Mouse (Mus musculus) forebrain, embryonic 11.5 days (tissue): Measurements from ENCODE around the gene D430019H16Rik. TPM values are rescaled to one million over a fixed set of nuclear protein-coding genes. Genes with fewer than 3 reads are reported as not detected.

Experiments
- ATAC-seq: fragments of 200-750 bp; cut with Nextera tagmentation; replicated peaks from 2 replicates; pipeline ENCODE4 v1.8.0; 2017; ENCODE audit warnings: moderate TSS enrichment; ENCODE audit not compliant: low FRiP score
- DNase-seq: peaks from one replicate; pipeline ENCODE4 v3.0.0-alpha.2; 2017; ENCODE audit warnings: low spot score
- H3K27ac ChIP-seq: fragments of 300-500 bp; sonication (generic); 2 replicates; pipeline ENCODE4 v1.5.1; 2014; ENCODE audit warnings: low read depth, low read length
- H3K27me3 ChIP-seq: fragments of 300-500 bp; sonication (generic); 2 replicates; pipeline ENCODE4 v1.6.1; 2014; ENCODE audit warnings: mild to moderate bottlenecking, low read length, mixed read lengths; ENCODE audit not compliant: control insufficient read depth, insufficient read depth
- H3K36me3 ChIP-seq: fragments of 300-500 bp; sonication (generic); 2 replicates; pipeline ENCODE4 v1.6.1; 2014; ENCODE audit warnings: mild to moderate bottlenecking, low read length, moderate library complexity, mixed read lengths; ENCODE audit not compliant: control insufficient read depth, insufficient read depth
- H3K4me1 ChIP-seq: fragments of 300-500 bp; sonication (generic); replicated peaks from 2 replicates; pipeline ENCODE4 v1.6.1; 2014; ENCODE audit warnings: low read length, mixed read lengths; ENCODE audit not compliant: control insufficient read depth, insufficient read depth
- H3K4me2 ChIP-seq: fragments of 300-500 bp; sonication (generic); 2 replicates; pipeline ENCODE4 v1.6.1; 2014; ENCODE audit warnings: low read depth, mild to moderate bottlenecking, low read length, moderate library complexity, mixed read lengths; ENCODE audit not compliant: severe bottlenecking
- H3K4me3 ChIP-seq: fragments of 300-500 bp; sonication (generic); 2 replicates; pipeline ENCODE4 v1.5.1; 2014; ENCODE audit warnings: low read depth, low read length
- H3K9ac ChIP-seq: fragments of 300-500 bp; sonication (generic); 2 replicates; pipeline ENCODE4 v1.6.1; 2014; ENCODE audit warnings: low read length
- H3K9me3 ChIP-seq: fragments of 300-500 bp; sonication (generic); 2 replicates; pipeline ENCODE4 v1.6.1; 2016; ENCODE audit warnings: low read length, mixed read lengths; ENCODE audit not compliant: control insufficient read depth
- WGBS: fragments of 180-500 bp; shearing (Covaris S2); extraction: QIAGEN DNeasy Blood & Tissue Kit; methylation state at CpG from one replicate; pipeline ENCODE4 v1.1.7; 2014; 5-methylcytosine and 5-hydroxymethylcytosine counted together
- polyA plus RNA-seq: library from polyadenylated mRNA; unstranded; fragments of >200 nt; fragmentation: Nextera tagmentation; extraction: Ambion mirVana; gene quantifications from 2 replicates; pipeline ENCODE4 v1.2.1, GENCODE M21; 2014

Gene D430019H16Rik
- polyA plus RNA-seq, 1 experiment from 2014 or later: 5.3 TPM

DNA sequence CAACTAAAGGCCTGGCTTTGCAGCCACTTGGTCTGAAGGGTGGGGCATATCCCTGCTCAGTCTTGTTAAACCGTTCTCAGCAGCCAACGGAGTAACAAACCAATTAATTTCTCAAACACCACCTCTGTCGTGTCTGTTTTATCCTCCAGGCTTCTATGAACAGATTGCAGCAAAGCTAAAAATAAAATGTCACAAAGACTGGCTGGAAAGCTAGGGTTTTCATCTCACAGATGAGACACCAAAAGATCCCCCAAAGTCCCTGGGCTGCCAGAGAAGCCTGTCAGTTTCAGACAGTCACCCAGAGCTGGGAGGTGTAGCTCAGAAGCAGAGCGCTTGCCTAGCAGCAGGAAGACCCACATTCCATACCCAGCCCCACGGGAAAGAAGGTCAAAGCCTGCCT lies 15.4 kb upstream of the D430019H16Rik start:
- no peaks in the 10 kb centered on the region for H3K9me3 ChIP-seq
- no peaks in the 10 kb centered on the region for H3K4me1 ChIP-seq
- H3K27ac ChIP-seq: no peak overlapping the region
- H3K27me3 ChIP-seq: no peaks in the 10 kb centered on the region
- DNase-seq (no peak), ATAC-seq (no peak)
- WGBS: 70% methylated on average over 5 of the region's 5 CpGs
- H3K9ac ChIP-seq: no peak overlapping the region
- no peak overlapping the region for H3K4me3 ChIP-seq
- H3K4me2 ChIP-seq: no peak overlapping the region
- no peaks in the 10 kb centered on the region for H3K36me3 ChIP-seq

DNA sequence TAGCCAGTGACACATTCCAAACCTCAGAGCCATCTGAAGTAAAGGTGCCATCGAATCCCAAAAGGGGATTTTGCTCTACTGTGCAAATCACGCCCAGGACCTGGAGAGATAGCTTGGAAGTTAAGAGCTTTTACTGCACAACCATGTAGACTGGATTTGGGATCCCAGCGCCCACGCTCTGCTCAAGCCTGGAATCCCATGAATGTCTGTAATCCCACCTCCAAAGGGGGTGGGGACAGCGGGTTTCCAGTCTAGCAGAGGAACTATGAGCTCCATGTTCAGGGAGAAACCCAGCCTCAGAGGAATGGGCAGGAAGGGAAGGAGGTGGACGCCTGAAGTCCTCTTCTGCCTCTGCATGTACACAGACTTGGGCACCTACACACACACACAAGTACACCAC lies 13.7 kb upstream of the D430019H16Rik start:
- Histone ChIP-seq H3K4me3 (no peak overlapping the region), H3K36me3 (no peaks in the 10 kb centered on the region), H3K4me2 (no peak overlapping the region), H3K9ac (no peak overlapping the region), H3K27ac (no peak overlapping the region), H3K4me1 (no peaks in the 10 kb centered on the region), H3K27me3 (no peaks in the 10 kb centered on the region), H3K9me3 (no peaks in the 10 kb centered on the region)
- no peak for DNase-seq
- no peak for ATAC-seq
- 68% methylated on average over 6 of the region's 6 CpGs for WGBS

DNA sequence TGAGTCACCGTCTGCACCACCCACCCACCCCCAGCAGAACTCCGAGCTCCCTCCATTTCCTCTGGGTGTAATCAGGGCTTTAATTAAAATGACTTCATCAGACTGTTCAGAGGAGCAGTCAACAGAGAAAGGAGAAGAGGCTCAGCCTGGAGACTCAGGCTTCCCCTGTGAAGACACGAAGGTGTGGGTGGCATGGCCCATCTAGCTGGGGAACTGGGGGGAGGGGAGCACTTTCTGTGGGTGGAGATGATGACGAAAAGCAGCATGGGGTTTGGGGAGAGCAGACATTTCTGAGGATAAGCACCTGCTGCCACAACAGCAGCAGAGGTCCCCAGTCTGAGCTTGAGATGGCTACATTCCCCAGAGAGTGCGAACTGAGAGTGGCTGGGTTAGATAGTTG lies 10.1 kb upstream of the D430019H16Rik start:
- DNase-seq: no peak
- H3K9me3 ChIP-seq: no peaks in the 10 kb centered on the region
- no peak for ATAC-seq
- no peaks in the 10 kb centered on the region for H3K27me3 ChIP-seq
- no peak overlapping the region for H3K9ac ChIP-seq
- no peaks in the 10 kb centered on the region for H3K4me1 ChIP-seq
- H3K4me2 ChIP-seq: no peak overlapping the region
- H3K4me3 ChIP-seq: no peak overlapping the region
- H3K36me3 ChIP-seq: no peaks in the 10 kb centered on the region
- WGBS: 77% methylated on average over 5 of the region's 5 CpGs
- H3K27ac ChIP-seq: no peak overlapping the region

DNA sequence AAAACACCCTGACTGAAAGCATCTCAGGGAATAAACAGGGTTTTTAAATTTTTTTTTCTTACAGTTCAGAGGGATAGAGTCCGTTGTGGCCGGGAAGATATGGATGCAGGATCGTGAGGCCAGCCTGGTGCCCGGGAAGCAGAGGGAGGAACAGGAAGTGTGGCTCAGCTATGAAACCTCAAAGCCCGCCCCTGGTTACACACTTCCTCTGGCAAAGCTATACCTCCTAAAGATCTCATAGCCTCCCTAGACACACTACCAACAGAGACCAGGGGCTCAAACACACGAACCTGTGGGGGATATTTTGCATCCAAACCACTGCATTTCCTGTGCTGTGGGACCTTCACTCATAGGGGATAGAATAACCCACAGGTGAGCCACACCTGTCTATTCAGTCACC lies 7.9 kb upstream of the D430019H16Rik start:
- H3K27ac ChIP-seq: no peak overlapping the region
- no peak overlapping the region for H3K4me2 ChIP-seq
- WGBS: 79% methylated on average over 6 of the region's 6 CpGs

DNA sequence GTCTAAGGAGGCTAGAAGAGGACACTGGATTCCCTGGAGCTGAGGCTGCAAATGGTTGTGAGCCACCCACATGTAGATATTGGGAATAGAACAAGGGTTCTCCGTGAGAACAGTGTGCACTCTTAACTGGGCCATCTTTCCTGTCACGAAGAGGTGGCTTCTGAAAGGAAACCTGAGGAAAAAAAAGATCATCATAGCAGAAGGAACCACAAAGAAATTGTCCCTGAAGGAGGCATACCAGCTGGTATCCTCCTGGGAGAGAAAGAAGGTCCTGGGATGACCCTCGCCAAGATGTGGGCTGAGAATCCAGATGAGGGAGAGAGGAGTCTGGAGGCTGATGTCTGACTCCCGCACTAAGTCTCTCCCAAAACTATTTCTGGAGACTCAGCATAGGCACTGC lies 4.4 kb upstream of the D430019H16Rik start:
- Histone ChIP-seq H3K36me3 (no peaks in the 10 kb centered on the region), H3K4me3 (no peak overlapping the region), H3K4me1 (no peaks in the 10 kb centered on the region), H3K9ac (no peak overlapping the region), H3K27me3 (no peaks in the 10 kb centered on the region), H3K4me2 (no peak overlapping the region), H3K9me3 (no peaks in the 10 kb centered on the region), H3K27ac (no peak overlapping the region)
- 81% methylated on average over 4 of the region's 4 CpGs for WGBS
- DNase-seq (no peak), ATAC-seq (no peak)

More for the DNA sequence above, 7.9 kb upstream of the D430019H16Rik start:
- H3K27me3 ChIP-seq: no peaks in the 10 kb centered on the region
- no peaks in the 10 kb centered on the region for H3K9me3 ChIP-seq
- H3K4me3 ChIP-seq: no peak overlapping the region
- no peaks in the 10 kb centered on the region for H3K36me3 ChIP-seq
- H3K9ac ChIP-seq: no peak overlapping the region
- ATAC-seq (no peak), DNase-seq (no peak)
- no peaks in the 10 kb centered on the region for H3K4me1 ChIP-seq

DNA sequence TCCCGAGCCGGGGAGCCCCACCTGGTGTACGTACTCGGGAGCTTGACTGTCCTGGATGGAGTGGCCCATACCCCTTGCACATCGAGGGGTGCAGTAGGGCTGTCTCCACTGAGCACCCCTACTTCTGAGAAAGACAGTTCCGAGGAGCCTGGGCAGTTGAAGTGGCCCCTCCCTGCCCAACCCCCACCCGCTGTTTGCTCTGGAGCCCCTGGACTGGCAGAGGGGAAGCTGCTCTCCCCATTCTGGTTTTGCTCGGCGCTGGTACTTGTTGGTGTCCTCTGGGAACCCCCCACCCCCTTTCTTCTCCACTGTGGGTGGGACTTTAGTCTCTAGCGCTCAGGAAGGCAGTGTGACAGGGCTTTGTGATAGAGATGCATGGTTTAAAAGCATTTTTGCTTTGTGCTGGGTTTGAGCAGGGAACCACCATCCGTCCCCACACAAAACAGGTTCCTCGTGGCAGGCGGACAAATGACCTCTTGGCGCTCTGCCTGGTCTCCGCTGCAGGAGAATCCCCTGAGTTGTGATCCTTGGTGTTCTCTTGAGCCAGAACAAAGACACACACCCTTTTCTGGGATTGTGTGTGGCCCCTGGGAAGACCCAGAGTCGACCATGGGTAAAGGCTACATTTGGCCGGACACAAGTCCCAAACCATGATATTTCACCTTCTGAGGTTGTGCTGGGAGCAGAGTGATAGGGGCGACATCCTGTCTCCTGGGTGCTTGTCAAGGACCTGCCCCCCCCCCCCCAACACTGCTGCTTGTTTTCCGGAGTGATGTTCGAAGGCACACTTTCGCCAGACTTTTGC lies 804 bp downstream of the D430019H16Rik start:
- Histone ChIP-seq H3K4me3 (peak overlapping the region; percentile 65), H3K27ac (peak overlapping the region; percentile 37), H3K9ac (peak overlapping the region; percentile 79), H3K36me3 (no peaks in the 10 kb centered on the region), H3K4me1 (peaks cover 4% of the 10 kb centered on the region; the same call in 1 of the 2 replicates), H3K9me3 (no peaks in the 10 kb centered on the region), H3K4me2 (peak overlapping the region; percentile 88), H3K27me3 (no peaks in the 10 kb centered on the region)
- 4% methylated on average over 21 of the region's 21 CpGs for WGBS
- peak; percentile 55 for DNase-seq
- peak; percentile 78 for ATAC-seq

DNA sequence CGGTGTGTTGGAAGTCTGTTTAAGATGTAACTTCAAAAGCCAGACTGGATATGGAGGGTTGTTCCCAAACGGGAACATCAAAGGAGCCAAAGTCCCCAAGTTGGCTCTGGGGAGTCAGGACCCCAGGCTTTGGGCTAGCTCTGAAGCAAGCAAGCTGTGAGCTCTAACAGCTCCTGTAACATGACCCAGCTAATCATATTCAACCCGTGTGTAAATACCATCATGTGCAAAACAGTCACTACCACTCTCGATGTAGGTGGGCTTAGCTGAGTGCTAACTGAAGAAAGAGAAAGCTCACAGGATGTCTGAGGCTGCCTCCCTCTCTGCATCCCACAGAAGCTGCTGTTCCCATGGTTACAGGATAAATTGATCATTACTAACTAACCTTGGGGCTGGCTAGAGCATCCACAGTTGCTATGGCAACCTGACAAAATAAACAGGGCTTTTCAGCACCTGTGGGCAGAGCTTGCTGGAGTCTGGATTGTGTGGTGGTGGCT lies 1.5 kb downstream of the D430019H16Rik start:
- Histone ChIP-seq H3K9me3 (no peaks in the 10 kb centered on the region), H3K9ac (peak overlapping the region; percentile 79; the same call in 1 of the 2 replicates), H3K27ac (no peak overlapping the region), H3K4me1 (peaks cover 4% of the 10 kb centered on the region; the same call in 1 of the 2 replicates), H3K4me2 (peak overlapping the region; percentile 88), H3K4me3 (peak overlapping the region; percentile 65), H3K36me3 (no peaks in the 10 kb centered on the region), H3K27me3 (no peaks in the 10 kb centered on the region)
- peak; percentile 56 for DNase-seq
- peak; percentile 29; the same call in 1 of the 2 replicates for ATAC-seq
- 4% methylated on average over 4 of the region's 4 CpGs for WGBS

DNA sequence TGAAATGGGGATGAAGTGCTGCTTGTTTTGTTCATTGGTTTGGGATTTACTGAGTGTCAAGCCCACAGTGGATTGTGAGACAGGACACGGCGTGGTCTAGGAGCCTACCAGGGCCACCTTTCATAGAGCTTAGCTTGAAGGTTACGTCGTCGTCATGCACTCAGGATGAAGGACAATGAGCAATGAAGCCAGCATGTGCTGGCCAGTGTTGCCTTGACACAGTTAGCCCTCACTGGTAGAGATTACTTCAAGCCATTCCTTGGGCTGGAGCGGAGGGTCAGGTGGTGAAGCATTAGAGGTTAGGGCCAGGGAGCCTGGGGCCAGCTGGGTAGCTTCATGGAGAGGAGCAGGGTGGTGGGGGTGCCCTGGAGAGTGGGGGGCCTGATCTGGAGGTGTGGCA lies 5.1 kb downstream of the D430019H16Rik start:
- 87% methylated on average over 6 of the region's 6 CpGs for WGBS
- Histone ChIP-seq H3K36me3 (no peaks in the 10 kb centered on the region), H3K9ac (no peak overlapping the region), H3K27ac (no peak overlapping the region), H3K9me3 (no peaks in the 10 kb centered on the region), H3K4me2 (no peak overlapping the region), H3K4me3 (no peak overlapping the region), H3K27me3 (no peaks in the 10 kb centered on the region), H3K4me1 (peaks cover 4% of the 10 kb centered on the region; the same call in 1 of the 2 replicates)
- no peak for ATAC-seq
- DNase-seq: no peak

DNA sequence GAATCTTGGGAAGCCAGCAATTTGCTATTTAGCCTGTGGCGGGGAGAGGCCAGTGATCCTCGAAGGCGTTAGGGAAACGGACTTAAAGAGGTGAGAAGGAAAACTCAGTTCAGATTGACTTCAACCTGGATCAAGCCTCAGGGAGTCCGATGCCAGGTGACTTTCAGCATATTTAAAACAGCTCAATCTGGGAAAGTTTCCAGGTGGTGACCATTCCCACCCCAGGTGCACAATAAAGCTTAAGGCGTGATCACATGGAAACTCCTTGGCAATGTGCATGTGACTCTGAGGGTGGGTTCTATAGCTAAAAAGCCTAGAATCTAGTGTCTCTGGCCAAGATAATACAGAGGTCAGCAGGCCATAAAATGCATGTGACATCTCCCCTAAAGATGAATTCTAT lies 7.4 kb downstream of the D430019H16Rik start:
- 87% methylated on average over 6 of the region's 6 CpGs for WGBS
- no peak overlapping the region for H3K27ac ChIP-seq
- no peak for DNase-seq

More for the DNA sequence above, 7.4 kb downstream of the D430019H16Rik start:
- no peak overlapping the region for H3K4me3 ChIP-seq
- no peak overlapping the region for H3K9ac ChIP-seq
- H3K36me3 ChIP-seq: no peaks in the 10 kb centered on the region
- H3K4me1 ChIP-seq: no peaks in the 10 kb centered on the region
- H3K4me2 ChIP-seq: no peak overlapping the region
- no peak for ATAC-seq
- no peaks in the 10 kb centered on the region for H3K27me3 ChIP-seq
- H3K9me3 ChIP-seq: no peaks in the 10 kb centered on the region
